Mouse (Mus musculus) Muller cell, postnatal 12 days (primary cell): Measurements from ENCODE around the gene Dlx1.

Experiments
- DNase-seq: peaks from one replicate; pipeline ENCODE4 v3.0.0-alpha.2; 2015; ENCODE audit errors: inconsistent ontology term

Gene Dlx1

DNA sequence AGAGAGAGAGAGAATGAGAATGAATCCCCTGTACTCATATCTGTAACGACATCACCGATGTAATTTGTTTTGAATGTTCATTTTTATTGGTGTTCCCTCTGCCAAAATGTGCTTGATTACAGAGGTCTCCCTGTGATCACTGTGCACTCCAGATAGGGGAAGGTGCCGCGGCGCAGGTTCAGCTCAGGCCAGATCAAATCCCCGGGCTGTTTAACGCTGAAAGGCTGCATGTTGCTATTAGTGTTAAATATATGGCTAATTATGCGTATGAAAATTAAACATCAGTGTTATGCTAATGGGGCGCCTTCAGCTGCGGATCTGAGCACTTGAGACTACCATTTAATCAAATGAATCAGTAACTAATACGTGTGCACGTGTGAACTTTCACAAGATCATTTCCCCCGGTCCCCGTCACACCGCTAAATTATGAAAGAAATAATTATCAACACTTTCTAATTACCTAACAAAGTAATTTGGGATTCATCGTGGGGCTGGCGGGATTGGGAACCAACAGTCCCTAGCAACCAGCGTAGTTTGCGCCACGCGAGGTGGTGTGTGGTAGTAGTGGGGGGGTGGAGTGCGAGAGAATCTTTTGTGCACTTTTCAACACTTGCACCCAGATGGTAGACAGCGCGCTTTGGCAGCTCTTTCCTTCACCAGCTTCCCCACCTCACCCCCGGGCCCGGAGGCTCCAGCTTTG, at the start of gene Dlx1:
Dlx1 (plus strand) TSS at position 100 of the 700 bp plus-strand sequence.
- DNase-seq = no peak

GRCm38 (mm10) chr2:71479917-71480316, 48.0 kb upstream of the Dlx1 start:
- no peak for DNase-seq

DNA sequence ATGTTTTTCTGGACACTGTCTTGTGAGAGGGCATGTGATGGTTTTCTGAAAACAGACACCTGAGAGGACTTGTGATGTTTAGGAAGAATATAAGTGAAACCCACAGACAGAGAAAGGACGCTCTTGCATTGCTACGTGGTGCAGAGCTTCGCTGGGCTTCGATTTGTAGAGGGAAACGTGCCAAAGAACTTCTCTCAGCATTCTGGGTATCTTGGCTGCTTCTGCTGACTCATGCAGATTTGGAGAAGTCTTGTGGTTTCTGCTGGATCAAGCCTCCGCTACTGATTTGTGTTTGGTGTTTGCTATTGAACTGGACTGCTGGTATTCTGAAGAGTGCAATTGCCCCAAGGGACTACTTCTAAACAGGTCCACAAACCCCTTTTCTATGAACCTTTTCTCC, 46.1 kb upstream of the Dlx1 start:
- no peak for DNase-seq

- no peak for DNase-seq
Observed at GRCm38 (mm10) chr2:71483046-71483716, 44.7 kb upstream of the Dlx1 start.

GRCm38 (mm10) chr2:71483717-71484066, 44.2 kb upstream of the Dlx1 start:
- no peak for DNase-seq

DNA sequence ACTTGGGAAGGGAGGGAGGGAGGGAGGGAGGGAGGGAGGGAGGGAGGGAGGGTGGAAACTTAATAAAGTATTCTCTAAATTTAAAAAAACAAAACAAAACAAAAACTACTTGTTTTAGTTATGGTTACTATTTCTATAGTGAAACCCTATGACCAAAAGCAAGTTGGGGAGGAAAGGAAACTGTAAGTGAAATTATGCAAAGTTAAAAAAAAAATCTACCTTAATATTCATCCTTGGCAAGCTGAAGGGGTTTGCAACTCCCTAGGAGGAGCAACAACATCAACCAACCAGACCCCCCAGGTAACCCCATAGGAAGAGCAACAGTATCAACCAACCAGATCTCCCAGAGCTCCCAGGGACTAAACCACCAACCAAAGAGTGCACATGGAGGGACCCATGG, 36.6 kb upstream of the Dlx1 start:
- DNase-seq = no peak

- no peak for DNase-seq
Observed at GRCm38 (mm10) chr2:71493161-71493683, 34.7 kb upstream of the Dlx1 start.

DNA sequence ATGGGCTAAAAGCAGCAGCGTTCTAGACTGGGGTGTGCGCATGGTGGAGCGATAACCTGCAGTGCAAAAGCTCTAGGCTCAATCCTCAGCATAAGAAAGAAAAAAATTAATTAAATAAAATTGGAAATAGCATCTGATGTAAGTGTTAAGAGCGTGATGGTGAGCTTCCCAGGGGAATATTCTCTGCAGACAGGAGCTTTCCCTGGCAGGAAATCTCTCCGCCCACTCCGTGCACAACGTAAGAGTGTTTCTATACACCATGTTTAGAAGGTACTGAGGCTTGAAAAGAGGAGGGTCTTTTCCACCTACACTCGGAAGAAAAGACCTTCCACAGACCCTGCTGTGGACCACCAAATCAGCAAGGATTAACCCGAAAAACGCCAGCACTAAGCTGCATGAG, 33.4 kb upstream of the Dlx1 start:
- DNase-seq = no peak

- DNase-seq = no peak
Observed at GRCm38 (mm10) chr2:71494971-71495370, 32.9 kb upstream of the Dlx1 start.

GRCm38 (mm10) chr2:71497175-71497574, 30.7 kb upstream of the Dlx1 start:
- DNase-seq = no peak

DNA sequence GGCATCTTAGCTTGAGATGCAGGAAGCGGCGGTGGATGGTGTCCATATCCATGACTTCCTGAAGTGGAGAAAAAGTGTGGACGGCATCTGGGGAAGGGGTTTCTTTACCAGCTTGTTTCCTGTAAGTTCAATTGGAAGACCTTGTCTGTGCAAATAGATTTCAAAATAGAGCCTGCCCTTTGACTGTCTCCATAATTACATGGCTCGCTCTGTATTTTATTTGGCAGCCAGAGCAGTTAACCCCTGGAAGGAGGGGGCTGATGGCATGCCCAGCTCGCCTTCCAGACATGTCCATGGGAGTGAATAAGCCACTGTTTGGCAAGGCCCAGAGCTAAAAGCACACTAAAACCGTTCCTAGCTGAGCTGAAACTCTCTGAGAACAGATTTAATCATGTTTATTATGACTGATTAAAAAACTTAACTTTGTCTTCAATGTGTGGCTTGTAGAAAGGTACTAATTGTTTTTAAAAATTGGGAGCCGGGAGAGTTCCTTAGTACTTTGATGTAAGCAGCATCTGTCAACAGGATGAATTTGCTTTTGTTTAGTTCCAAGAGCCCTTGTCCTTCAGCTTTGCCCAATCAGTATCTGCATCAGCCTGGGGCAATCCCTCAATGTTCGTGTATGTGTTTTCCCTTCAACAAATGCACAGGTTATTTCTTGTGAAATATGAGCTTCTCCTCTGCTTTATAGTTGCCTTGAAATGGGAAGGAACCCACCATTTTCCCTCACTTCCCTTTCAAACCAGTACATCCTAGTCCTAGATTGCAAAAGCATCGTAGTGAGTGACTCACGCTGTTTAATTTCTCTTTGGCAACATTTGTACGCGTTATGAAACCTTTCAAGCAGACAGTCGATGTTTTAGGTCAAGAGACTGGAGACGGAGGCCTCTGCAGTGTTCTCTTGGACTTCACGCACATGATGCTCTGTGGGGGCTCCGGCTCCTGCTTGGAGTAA, 28.4 kb upstream of the Dlx1 start:
- peak; percentile 68 for DNase-seq

- DNase-seq = no peak
Observed at GRCm38 (mm10) chr2:71504852-71505251, 23.1 kb upstream of the Dlx1 start.

- no peak for DNase-seq
Observed at GRCm38 (mm10) chr2:71511209-71511608, 16.7 kb upstream of the Dlx1 start.

- no peak for DNase-seq
Observed at GRCm38 (mm10) chr2:71512326-71512725, 15.6 kb upstream of the Dlx1 start.

- no peak for DNase-seq
Observed at GRCm38 (mm10) chr2:71516995-71517394, 10.9 kb upstream of the Dlx1 start.

DNA sequence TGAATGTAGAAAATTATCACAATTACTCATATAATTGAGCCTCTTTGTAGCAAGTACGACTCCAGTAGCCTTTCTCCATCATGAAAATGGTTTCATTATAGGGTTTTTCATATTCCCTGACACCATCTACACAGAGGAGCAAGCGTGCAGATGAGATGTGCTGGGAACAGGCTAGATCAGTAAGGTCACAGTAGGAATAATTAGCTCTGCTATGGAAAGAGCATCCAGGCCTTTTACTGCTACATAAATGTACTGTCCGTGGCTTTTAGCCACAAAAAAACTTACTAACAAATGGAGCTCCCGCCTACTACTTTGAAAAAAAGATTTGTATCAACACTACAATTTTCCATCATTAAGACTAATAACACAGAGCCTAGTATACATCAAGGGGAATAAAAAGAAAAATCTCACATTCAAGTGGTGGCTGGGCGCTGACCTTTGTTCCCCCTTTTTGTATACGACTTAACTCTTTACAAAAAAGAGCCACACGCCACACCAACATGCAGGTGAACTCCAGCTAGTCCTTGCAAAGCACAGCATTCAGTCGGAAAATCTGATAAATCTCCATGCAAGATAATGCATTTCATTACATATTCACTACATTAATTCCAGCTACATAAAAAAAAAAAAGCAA, 10.3 kb upstream of the Dlx1 start:
- DNase-seq = no peak

DNA sequence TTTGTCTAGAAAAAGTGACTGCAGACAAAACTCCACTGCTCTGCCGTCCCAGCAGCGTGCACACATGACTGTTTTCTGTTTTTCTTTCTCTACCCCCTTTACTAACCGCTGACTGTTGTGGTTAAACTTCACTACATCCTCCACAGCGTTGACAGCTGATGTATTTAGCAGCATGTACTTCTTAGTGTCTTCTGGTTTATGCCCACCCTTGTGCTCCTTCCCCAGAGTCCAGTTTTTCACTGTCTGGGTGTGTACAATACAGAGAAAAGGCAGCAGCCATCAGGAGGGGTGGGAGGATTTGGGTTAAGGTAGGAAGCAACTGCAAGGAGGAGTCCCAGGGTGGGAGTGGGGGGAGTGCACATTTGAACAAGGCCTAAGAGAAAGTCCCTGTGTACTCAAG, 5.0 kb upstream of the Dlx1 start:
- no peak for DNase-seq

DNA sequence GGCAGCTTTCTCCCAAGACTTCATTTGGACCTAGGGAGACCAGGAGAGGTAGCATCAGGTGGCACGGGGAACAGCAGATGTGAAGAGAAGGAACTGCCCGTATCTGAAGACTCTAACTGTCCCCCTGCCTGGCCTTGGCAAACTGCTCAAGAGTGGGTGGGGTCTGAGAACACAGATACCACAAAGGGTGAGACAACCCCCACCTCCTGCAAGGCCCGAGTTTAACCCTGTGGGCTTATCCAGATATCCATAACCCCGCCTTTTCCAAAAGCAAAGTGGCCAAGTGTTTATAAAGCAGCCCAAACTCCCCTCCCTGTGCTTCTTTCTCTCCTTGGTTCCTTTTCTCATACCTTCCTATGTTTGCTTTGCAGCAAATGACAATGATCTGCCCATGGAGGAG, 4.5 kb upstream of the Dlx1 start:
- no peak for DNase-seq

DNA sequence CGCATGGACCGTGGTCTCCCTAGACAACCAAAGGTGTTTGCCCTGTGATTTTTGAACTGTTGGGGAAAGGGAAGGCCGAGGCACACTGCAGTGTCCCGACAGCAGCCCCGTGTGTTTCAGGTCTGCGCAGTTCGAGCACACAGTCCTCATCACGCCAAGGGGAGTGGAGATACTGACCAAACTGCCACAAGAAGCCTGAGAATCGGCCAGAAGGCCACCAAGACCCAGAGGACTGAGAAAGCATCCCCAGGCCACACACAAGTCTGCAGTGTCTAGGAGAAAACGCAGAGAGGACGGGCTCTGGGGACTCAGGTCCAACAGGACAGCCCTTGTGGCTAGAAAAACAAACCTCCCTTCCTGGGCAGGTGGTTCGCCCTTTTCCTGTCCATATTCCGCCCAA, 3.1 kb upstream of the Dlx1 start:
- no peak for DNase-seq

DNA sequence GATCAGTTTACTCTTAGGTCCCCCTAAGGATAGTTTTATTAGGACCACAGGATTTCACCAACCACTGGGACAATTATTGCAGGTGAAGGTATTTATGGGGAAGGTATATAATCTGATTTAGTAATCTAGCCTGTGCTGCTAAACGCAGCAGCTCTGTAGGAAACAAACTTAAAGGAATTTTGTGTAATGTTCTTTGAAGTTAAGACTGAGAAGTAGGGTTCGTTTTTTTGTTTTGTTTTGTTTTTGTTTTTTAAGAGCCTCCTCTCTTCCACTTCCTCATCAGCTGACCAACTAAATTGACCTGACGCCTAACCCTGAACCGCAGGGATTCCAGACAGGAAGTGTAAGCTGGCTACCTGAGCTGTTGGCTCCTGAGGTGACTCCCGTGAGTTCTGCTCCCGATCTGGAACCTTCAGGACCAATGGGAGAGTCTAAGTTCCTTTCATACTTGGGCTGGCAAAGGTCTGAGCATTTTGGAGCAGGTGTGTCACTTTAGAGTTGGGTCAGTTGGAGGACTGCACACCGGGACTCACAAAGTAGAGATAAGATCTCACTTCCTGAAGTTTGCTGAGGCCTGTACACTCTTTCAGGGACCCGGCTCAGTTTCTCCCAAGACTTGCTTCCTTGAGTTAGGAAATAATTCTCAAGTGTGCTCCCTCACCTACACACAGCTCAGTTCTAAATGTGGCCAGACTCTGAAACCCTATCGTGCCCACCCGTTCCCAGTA, 1.2 kb upstream of the Dlx1 start:
- DNase-seq = no peak
